Mouse (Mus musculus) cerebellum, adult 9-10 months (tissue): ENCODE measurements around the gene Zfp385a.

Experiments used
- DNase-seq: peaks from one replicate; pipeline ENCODE4 v3.0.0; 2022

Gene Zfp385a

DNA sequence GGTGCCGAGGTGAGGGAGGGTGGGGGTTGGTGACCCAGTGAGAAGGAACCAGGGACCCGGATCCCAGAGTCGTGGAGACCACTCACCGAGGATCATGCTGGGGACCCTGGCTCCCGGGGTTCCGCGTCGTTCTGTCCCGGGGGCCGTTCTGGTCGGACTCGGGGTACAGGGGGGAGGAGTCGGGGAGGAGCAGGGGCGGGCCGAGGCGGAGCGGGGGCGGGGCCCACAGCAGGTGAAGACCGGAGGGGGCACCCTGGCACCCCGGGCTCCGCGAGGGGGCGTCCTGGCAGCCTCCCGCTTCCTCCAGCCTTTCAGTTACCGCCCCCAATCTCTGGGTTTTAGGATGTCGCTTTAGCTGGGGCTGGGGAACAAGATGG is at the start of gene Zfp385a:
Gene Zfp385a (minus strand): TSS at position 133 of the 377 bp plus-strand sequence.
- DNase-seq: no peak

DNA sequence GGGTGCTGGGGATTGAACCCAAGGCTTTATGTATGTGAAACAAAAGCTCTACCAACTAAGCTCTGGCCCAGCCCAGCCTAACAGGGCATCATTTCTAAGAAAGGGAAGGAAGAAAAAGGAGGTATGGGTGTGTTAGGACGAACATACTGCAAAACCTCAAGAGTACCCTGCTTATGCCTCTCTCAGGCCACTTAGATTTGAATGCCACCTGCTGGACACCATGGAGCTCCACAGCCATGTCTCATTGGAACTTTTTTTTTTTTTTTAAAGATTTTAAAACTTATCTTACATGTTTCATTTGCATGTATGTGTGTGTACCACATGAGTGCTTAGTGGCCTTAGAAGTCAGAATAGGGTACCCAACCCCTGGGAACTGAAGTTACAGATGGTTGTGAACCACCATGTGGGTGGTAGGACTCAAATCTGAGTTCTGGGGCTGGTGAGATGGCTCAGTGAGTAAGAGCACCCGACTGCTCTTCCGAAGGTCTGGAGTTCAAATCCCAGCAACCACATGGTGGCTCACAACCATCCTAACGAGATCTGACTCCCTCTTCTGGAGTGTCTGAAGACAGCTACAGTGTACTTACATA is 48.8 kb upstream of the Zfp385a start:
- DNase-seq: no peak

DNA sequence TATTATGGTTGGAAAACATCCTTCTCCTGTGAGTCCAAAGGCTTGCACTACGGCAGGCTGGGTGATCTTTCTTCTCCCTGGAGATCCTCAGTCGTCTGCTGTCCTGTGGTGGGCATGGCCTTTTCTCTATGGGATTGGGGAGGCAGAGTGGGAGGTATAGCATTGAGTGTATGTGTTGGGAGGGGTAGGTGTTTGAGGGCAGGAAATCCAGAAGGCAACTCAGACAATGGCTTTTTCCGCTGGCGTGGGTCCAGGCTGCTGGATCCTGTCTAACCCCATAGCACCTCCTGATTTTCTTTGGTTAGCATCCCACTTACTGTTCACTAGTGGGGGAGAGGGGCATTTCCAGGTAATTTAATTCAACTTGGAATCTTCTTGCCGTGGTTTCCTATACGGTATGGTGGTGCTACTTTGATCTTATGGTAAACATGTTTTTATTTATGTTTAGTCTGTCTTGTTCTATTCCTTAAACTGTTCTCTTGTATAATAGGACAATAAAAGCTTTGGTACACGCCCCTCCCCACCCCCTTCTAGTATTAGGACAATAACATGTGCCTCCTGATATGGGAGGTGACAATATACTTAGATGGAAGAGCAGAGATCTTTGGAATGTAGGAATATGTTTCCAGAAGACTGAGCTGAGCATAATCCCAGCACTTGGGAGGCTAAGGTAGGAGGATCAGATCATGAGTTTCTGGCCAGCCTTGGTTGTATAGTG is 44.0 kb upstream of the Zfp385a start:
- no peak for DNase-seq

GRCm38 (mm10) chr15:103382795-103383406 is 43.0 kb upstream of the Zfp385a start:
- no peak for DNase-seq

GRCm38 (mm10) chr15:103382075-103382474 is 42.2 kb upstream of the Zfp385a start:
- DNase-seq: no peak

DNA sequence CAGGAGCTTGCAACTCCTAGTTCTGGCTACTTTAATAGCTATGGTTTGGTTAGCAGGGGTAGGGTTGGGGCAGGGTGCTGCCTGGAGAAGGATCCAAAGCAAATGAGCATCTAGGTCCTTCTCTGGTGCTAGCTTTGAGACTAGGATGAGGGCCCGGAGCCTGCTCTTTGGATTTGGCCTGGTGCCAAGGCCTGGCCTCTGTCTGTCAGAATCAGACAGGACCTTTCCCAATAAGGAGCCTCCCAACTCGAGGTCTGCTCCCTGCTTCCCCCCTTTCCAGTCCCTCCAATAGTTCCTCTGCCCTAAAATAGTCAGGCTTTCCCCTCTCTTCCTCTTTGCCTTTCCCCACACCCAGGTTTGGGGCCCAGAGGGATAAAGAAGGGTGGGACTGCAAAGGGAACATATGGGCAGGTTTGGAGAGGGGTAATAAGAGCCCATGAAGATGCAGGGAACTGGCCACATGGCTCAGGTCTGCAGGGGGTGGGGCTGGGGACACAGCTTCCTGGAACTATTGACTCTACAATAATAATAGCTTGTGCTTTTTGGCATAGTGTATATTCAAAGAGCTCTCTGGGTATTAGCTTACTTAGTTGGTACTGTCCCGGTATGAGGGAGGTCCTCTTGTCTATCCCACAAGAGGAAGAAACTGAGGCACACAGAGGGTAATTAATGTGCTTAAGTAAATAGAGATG is 38.9 kb upstream of the Zfp385a start:
- DNase-seq: no peak

GRCm38 (mm10) chr15:103377752-103378664 is 38.1 kb upstream of the Zfp385a start:
- no peak for DNase-seq

DNA sequence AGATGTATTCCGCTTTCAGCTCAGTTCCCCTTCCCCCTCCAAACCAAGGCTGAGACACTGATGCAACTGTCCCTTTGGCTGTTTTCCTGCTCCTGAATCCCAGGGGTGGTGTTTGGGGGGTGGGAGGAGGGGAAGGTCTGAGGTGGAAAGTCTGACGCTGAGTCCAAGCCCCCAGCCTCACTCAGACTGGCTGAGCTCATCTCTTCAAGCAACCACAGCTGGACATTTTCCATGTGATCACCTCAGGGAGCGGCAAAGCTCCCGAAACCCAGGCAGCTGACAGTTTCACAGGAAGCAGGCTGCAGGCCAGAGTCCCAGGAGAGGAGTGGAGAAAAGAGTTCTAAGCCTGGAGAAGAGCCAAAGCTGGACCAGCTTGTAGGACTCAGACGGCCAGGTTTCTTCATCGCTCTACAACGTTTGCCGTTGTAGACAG is 37.0 kb upstream of the Zfp385a start:
- DNase-seq: no peak

GRCm38 (mm10) chr15:103375112-103375800 is 35.4 kb upstream of the Zfp385a start:
- DNase-seq: no peak

DNA sequence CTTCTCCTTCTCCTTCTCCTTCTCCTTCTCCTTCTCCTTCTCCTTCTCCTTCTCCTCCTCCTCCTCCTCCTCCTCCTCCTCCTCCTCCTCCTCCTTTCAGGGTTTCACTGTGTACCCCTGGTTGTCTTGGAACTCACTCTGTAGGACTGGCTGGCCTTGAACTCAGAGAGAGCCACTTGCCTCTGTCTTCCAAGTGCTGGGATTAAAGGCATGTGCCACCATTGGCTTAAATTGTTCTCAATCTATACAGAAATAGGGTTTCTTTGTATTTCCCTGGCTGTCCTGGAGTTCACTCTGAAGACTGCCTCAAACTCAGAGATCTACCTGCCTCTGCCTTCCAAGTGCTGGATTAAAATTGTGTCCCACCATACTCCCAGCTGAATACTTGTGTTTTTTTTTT is 32.6 kb upstream of the Zfp385a start:
- DNase-seq: no peak

DNA sequence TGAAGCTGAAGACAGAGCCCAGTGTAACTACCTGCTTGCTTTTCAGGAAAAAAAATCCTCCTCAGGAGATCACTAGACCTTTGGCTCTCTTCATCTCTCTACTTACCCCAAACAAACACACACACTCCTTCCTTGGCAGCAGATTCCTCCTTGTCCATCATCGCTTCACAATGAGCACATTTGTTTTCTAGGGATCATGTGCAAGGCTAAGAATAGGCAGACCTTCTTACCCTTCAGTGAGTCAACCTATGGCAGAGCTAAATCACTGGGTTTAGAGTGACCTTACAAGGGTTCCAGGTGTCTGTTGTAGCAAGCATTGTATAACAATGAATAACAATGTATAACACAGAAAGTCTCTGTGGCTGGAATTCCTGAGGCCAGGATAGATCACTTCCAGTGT is 31.8 kb upstream of the Zfp385a start:
- DNase-seq: no peak

GRCm38 (mm10) chr15:103371208-103371607 is 31.3 kb upstream of the Zfp385a start:
- DNase-seq: no peak

DNA sequence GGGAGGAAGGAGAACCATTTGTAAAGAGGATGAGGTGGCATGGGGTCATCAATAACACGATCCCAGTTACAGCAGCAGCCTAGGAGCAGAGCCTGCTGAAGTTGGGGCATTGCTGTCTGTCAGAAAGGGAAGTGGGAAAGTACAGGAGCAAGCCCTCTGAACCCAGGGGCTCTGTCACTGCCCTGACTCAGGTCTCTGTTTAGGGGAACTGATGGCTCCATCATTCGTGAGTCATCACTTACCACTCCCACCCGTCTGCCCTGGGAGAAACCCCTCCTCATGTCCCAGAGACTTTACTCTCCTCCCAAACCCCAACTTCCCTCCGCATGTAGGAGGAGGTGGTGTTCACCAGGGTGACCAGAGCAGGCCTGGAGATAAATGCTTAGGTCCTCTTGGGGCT is 30.6 kb upstream of the Zfp385a start:
- DNase-seq: no peak

GRCm38 (mm10) chr15:103369123-103369522 is 29.2 kb upstream of the Zfp385a start:
- DNase-seq: no peak

GRCm38 (mm10) chr15:103368179-103368940 is 28.5 kb upstream of the Zfp385a start:
- DNase-seq: no peak

GRCm38 (mm10) chr15:103366376-103367149 is 26.7 kb upstream of the Zfp385a start, which contains the start of gene Itga5:
Gene Itga5 (minus strand): TSS chr15:103366763.
- DNase-seq: no peak

GRCm38 (mm10) chr15:103365471-103366375 is 25.8 kb upstream of the Zfp385a start:
- no peak for DNase-seq

DNA sequence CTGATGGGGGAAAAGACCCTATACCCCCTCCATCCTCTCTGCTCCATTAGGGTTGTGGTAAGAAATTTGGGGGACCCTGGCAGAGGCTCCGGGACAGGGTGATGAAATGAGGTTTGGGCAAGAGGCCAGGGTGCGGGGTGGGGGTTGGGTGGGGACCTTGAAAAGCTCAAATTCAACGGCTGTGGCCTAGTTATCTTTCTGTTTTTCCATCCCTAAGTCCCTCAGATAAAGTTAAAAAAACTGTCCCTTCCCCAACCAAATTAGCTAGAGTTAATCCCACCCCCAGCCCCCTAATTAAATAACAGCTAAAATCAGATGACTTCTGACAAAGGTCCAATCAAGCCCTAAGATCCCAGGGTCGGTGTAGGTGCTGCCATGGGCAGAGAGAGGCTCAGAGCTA is 24.9 kb upstream of the Zfp385a start:
- no peak for DNase-seq

- no peak for DNase-seq
These were observed 23.9 kb upstream of the Zfp385a start for GRCm38 (mm10) chr15:103363809-103364208.
